10 mouse cellular contexts compared by ENCODE assay signal in the genomic region with DNA sequence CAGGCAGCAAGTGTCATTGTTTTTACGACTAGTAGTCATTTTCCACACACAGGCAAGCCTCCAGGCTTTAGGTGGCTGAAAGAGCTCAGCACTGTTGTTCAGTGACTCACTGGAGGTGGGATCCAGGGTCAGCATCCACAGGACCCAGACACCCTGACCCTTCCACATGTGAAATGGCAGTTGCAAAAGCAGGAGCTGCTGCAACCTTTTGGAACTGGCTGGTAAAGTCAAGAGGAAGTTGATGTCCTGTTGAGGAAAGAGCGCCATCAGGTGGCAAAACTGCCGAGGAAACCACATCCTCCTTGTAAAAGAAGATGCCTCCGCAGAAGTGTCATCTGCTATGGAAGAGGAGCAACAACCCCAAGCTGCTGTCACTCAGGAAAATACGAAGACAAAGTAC. TPM values are rescaled to one million over a fixed set of nuclear protein-coding genes. Genes with fewer than 3 reads are reported as not detected.
DNase-seq lines count a peak whose midpoint lies in the region; ATAC-seq and TF ChIP-seq lines count a peak whose summit lies in the region.
"Had no signal": no experiment of that assay in that cellular context is flagged by ENCODE, and none has a peak within 500 bp of the region (broad histone marks: within the 10 kb centered on the region; RNA-seq: fewer than 3 reads in every experiment).

No protein-coding gene starts in this region.

- H3K36me3 ChIP-seq in kidney, postnatal 0 days (ENCODE audit: insufficient read depth, low read length): no peaks in the 10 kb centered on the region
- no peaks in the 10 kb centered on the region for H3K36me3 ChIP-seq in embryonic facial prominence, embryonic 10.5 days (replicated peaks)
- no peaks in the 10 kb centered on the region for H3K36me3 ChIP-seq in limb, embryonic 10.5 days
- H3K36me3 ChIP-seq: hindbrain, embryonic 13.5 days had no signal

- no peak overlapping the region for H3K9ac ChIP-seq in kidney, postnatal 0 days (ENCODE audit: low read depth, low read length)
- H3K9ac ChIP-seq: hindbrain, embryonic 13.5 days had no signal

- whole genome bisulfite sequencing in kidney, postnatal 0 days: 81% methylated on average over 5 of the region's 5 CpGs
- WGBS in embryonic facial prominence, embryonic 10.5 days: 79% methylated on average over 5 of the region's 5 CpGs
- WGBS in limb, embryonic 10.5 days: 74% methylated on average over 5 of the region's 5 CpGs

- no peak for ATAC-seq in kidney, postnatal 0 days (replicated peaks; ENCODE audit: low FRiP score, low read depth)
- ATAC-seq in monocyte, adult 5-6 weeks (replicated peaks; ENCODE audit: insufficient number of reproducible peaks, low FRiP score, low TSS enrichment, poor library complexity, severe bottlenecking): 0 out of 2 replicates have a peak, but pooled peaks have one; percentile 19

- no peaks in the 10 kb centered on the region for H3K27me3 ChIP-seq in kidney, postnatal 0 days (ENCODE audit: insufficient read depth, low read length)
- H3K27me3 ChIP-seq in embryonic facial prominence, embryonic 10.5 days (replicated peaks; ENCODE audit: low read depth, poor library complexity, severe bottlenecking): peaks cover 12% of the 10 kb centered on the region
- H3K27me3 ChIP-seq in limb, embryonic 10.5 days (ENCODE audit: low read depth, poor library complexity, severe bottlenecking): peaks cover 5% of the 10 kb centered on the region; the same call in 1 of the 2 replicates

- H3K4me3 ChIP-seq in kidney, postnatal 0 days (replicated peaks; ENCODE audit: low read depth, low read length): no peak overlapping the region
- no peak overlapping the region for H3K4me3 ChIP-seq in embryonic facial prominence, embryonic 10.5 days
- no peak overlapping the region for H3K4me3 ChIP-seq in limb, embryonic 10.5 days
- H3K4me3 ChIP-seq: hindbrain, embryonic 13.5 days had no signal

- no peak overlapping the region for H3K4me2 ChIP-seq in kidney, postnatal 0 days (ENCODE audit: low read length)
- H3K4me2 ChIP-seq: hindbrain, embryonic 13.5 days had no signal

- H3K27ac ChIP-seq in kidney, postnatal 0 days: no peak overlapping the region
- H3K27ac ChIP-seq in embryonic facial prominence, embryonic 10.5 days (replicated peaks): no peak overlapping the region
- no peak overlapping the region for H3K27ac ChIP-seq in limb, embryonic 10.5 days
- H3K27ac ChIP-seq: hindbrain, embryonic 13.5 days had no signal

- H3K9me3 ChIP-seq in kidney, postnatal 0 days (replicated peaks; ENCODE audit: low read length): no peaks in the 10 kb centered on the region
- H3K9me3 ChIP-seq in embryonic facial prominence, embryonic 10.5 days: peaks cover 5% of the 10 kb centered on the region; the same call in 1 of the 2 replicates
- no peaks in the 10 kb centered on the region for H3K9me3 ChIP-seq in limb, embryonic 10.5 days (replicated peaks)

- H3K4me1 ChIP-seq in kidney, postnatal 0 days (replicated peaks; ENCODE audit: insufficient read depth, low read length): no peaks in the 10 kb centered on the region
- H3K4me1 ChIP-seq in embryonic facial prominence, embryonic 10.5 days: peaks cover under 1% of the 10 kb centered on the region; the same call in 1 of the 2 replicates
- H3K4me1 ChIP-seq in limb, embryonic 10.5 days: no peaks in the 10 kb centered on the region

- DNase-seq in kidney, postnatal 0 days (ENCODE audit: low spot score): no peak
- no peak for DNase-seq in kidney, adult 11 months
- peak; percentile 75 for DNase-seq in CD4-positive, CD25-positive, alpha-beta regulatory T cell, adult 2 months (ENCODE audit: low read depth, low spot score)
- peak; percentile 55 for DNase-seq in adrenal gland, postnatal 14 days
- DNase-seq in gastrocnemius, adult 18-20 months (ENCODE audit: low spot score): no peak
- no peak for DNase-seq in embryonic facial prominence, embryonic 10.5 days (ENCODE audit: low spot score)
- no peak for DNase-seq in limb, embryonic 10.5 days (ENCODE audit: low spot score)

- TF ChIP-seq CTCF in kidney, postnatal 0 days (IDR thresholded peaks at IDR 0.05; ENCODE audit: low read depth): peak; percentile 22; the same call in 1 of the 2 replicates

RNA-seq across cellular contexts. Expression of a gene that starts 18.7 kb away (rescaled TPM):
- polyA plus RNA-seq in kidney, postnatal 0 days (2015; fragmentation: Nextera tagmentation; extraction: Ambion mirVana): 0.07 and 0.11 TPM in 2 replicates
- total RNA-seq in adrenal gland, postnatal 14 days (2021): not detected in 2 replicates
- total RNA-seq in monocyte, adult 5-6 weeks (2017): 2.3 TPM in 1 of 3 replicates, not detected in the others
- under 1 TPM; 0.24 to 0.62 TPM for total RNA-seq in gastrocnemius, adult 18-20 months (2021)
- 0.15 TPM in 1 of 2 replicates, not detected in the other for polyA plus RNA-seq in embryonic facial prominence, embryonic 10.5 days (2016; fragmentation: Nextera tagmentation; extraction: Ambion mirVana)
- polyA plus RNA-seq in limb, embryonic 10.5 days (2016; fragmentation: Nextera tagmentation; extraction: Ambion mirVana): not detected in 2 replicates
- polyA plus RNA-seq: liver, embryonic 16.5 days had no signal

RNA-seq across cellular contexts. Expression of a gene that starts 31.8 kb away (rescaled TPM):
- polyA plus RNA-seq in kidney, postnatal 0 days (2015; fragmentation: Nextera tagmentation; extraction: Ambion mirVana): 26.4 and 32.0 TPM in 2 replicates
- total RNA-seq in adrenal gland, postnatal 14 days (2021): 52.7 and 54.6 TPM in 2 replicates
- total RNA-seq in monocyte, adult 5-6 weeks (2017): 135 to 183 TPM (median 160 TPM) in 3 replicates
- 1 to 10 TPM; 8.1 to 9.0 TPM for total RNA-seq in gastrocnemius, adult 18-20 months (2021)
- 66.9 and 79.2 TPM in 2 replicates for polyA plus RNA-seq in embryonic facial prominence, embryonic 10.5 days (2016; fragmentation: Nextera tagmentation; extraction: Ambion mirVana)
- polyA plus RNA-seq in limb, embryonic 10.5 days (2016; fragmentation: Nextera tagmentation; extraction: Ambion mirVana): 60.0 and 76.1 TPM in 2 replicates

Comparison
In these comparisons a context has a peak if more than half of its experiments do, and no peak if none do; other contexts are left out.
1. DNase-seq: peak in CD4-positive, CD25-positive, alpha-beta regulatory T cell, adult 2 months (single experiment) and adrenal gland, postnatal 14 days (single experiment); none in kidney, postnatal 0 days (single experiment), kidney, adult 11 months (single experiment), gastrocnemius, adult 18-20 months (single experiment), embryonic facial prominence, embryonic 10.5 days (single experiment) and limb, embryonic 10.5 days (single experiment).